Mouse (Mus musculus): ENCODE data around the gene Coq9. TPM values are rescaled to one million over a fixed set of nuclear protein-coding genes. Genes with fewer than 3 reads are reported as not detected.

Coq9 gene
- total and polyA plus RNA-seq, 3 experiments: 48.5 to 82.2 (median 68.8) TPM

- dilution Hi-C loops (cut with MboI; ENCODE audit: extremely low pct_ligation_motif_present, extremely low pct_unique_long_range_greater_than_20kb, low sequenced_read_pairs) (no loop called here), in situ Hi-C loops (cut with MboI; ENCODE audit: low pct_ligation_motif_present, low pct_unique_long_range_greater_than_20kb, low sequenced_read_pairs) (no loop called here)
- peaks cover 17% of the 10 kb centered on the region for H3K27me3 ChIP-seq (replicated peaks)
- H3K36me3 ChIP-seq (replicated peaks in 1 of 2; ENCODE audit: control insufficient read depth in 1 of 2, insufficient read depth in 1 of 2, low read length in 1 of 2): no peaks in the 10 kb centered on the region
- H3K9me3 ChIP-seq (replicated peaks; ENCODE audit: low read length): no peaks in the 10 kb centered on the region
- peak overlapping the region; percentile 89 for H3K4me2 ChIP-seq (ENCODE audit: insufficient read depth, low read depth, poor library complexity, severe bottlenecking)
- DNase-seq (ENCODE audit: extremely low read depth): no peak
- H3K4me1 ChIP-seq (ENCODE audit: control insufficient read depth in 1 of 2, insufficient read depth in 2 of 2): peaks cover 8 to 36% of the 10 kb centered on the region in 2 experiments; a peak in 2 of 4 replicates
- peak overlapping the region; percentile 29 to 55 (median 53) for H3K4me3 ChIP-seq (replicated peaks in 1 of 3; ENCODE audit: low read depth in 2 of 3, low read length in 2 of 3, poor library complexity in 1 of 3)
- no peaks in the 10 kb centered on the region for H3K79me2 ChIP-seq (replicated peaks; ENCODE audit: control insufficient read depth, extremely low read depth, insufficient read depth, poor library complexity, severe bottlenecking)
- no peak overlapping the region for H3K27ac ChIP-seq (ENCODE audit: insufficient read depth, low read depth)
- no peak for TF ChIP-seq ZNF384 (IDR thresholded peaks at IDR 0.05; ENCODE audit: low read depth, low read length)
- peak overlapping the region; percentile 50 for H3K9ac ChIP-seq (ENCODE audit: insufficient read depth, low read depth)
These were observed 37.7 kb downstream of the Coq9 start for GRCm38 (mm10) chr8:94875871-94876150.

- dilution Hi-C loops (cut with MboI; ENCODE audit: extremely low pct_ligation_motif_present, extremely low pct_unique_long_range_greater_than_20kb, low sequenced_read_pairs): no loop called here
- Histone ChIP-seq H3K4me1 (ENCODE audit: control insufficient read depth in 1 of 2, insufficient read depth in 2 of 2) (peaks cover 8 to 36% of the 10 kb centered on the region in 2 experiments; a peak in 2 of 4 replicates), H3K9me3 (replicated peaks; ENCODE audit: low read length) (no peaks in the 10 kb centered on the region), H3K4me3 (replicated peaks in 1 of 3; ENCODE audit: low read depth in 2 of 3, low read length in 2 of 3, poor library complexity in 1 of 3) (peak within 1 kb of the TSS; percentile 29 to 55 (median 53)), H3K27me3 (replicated peaks) (peaks cover 17% of the 10 kb centered on the region), H3K4me2 (ENCODE audit: insufficient read depth, low read depth, poor library complexity, severe bottlenecking) (peak within 1 kb of the TSS; percentile 89), H3K79me2 (replicated peaks; ENCODE audit: control insufficient read depth, extremely low read depth, insufficient read depth, poor library complexity, severe bottlenecking) (no peaks in the 10 kb centered on the region), H3K36me3 (replicated peaks in 1 of 2; ENCODE audit: control insufficient read depth in 1 of 2, insufficient read depth in 1 of 2, low read length in 1 of 2) (no peaks in the 10 kb centered on the region), H3K27ac (ENCODE audit: insufficient read depth, low read depth) (no peak within 1 kb of the TSS), H3K9ac (ENCODE audit: insufficient read depth, low read depth) (peak within 1 kb of the TSS; percentile 50)
- TF ChIP-seq CHD1 (IDR thresholded peaks at IDR 0.05; ENCODE audit: low read depth, low read length): no peak
- no peak for TF ChIP-seq ZMIZ1 (IDR thresholded peaks at IDR 0.05; ENCODE audit: low read depth, low read length)
- no peak for TF ChIP-seq ZC3H11A (IDR thresholded peaks at IDR 0.05; ENCODE audit: low read depth, low read length)
- TF ChIP-seq NRF1 (IDR thresholded peaks at IDR 0.05; ENCODE audit: low read depth, low read length): peak; percentile 47; the same call in 1 of the 2 replicates
- TF ChIP-seq MYC (IDR thresholded peaks at IDR 0.05; ENCODE audit: low read depth, low read length): peak; percentile 67
- TF ChIP-seq JUN (IDR thresholded peaks at IDR 0.05; ENCODE audit: insufficient read depth, low read depth, low read length): no peak
- no peak for TF ChIP-seq CTCF (conservative IDR thresholded peaks at IDR 0.05 in 1 of 2, IDR thresholded peaks at IDR 0.05 in 1 of 2; ENCODE audit: low read depth in 2 of 2, low read length in 2 of 2)
- TF ChIP-seq EP300 (IDR thresholded peaks at IDR 0.05; ENCODE audit: low read length): no peak
- TF ChIP-seq TBP (conservative IDR thresholded peaks at IDR 0.05; ENCODE audit: low read depth, low read length): peak; percentile 36; the same call in 1 of the 2 replicates
- TF ChIP-seq RAD21 (IDR thresholded peaks at IDR 0.05; ENCODE audit: low read depth, low read length): no peak
- no peak for TF ChIP-seq USF2 (conservative IDR thresholded peaks at IDR 0.05; ENCODE audit: low read depth, low read length)
- TF ChIP-seq NELFE (IDR thresholded peaks at IDR 0.05; ENCODE audit: low read depth, low read length): no peak
- TF ChIP-seq SMC3 (IDR thresholded peaks at IDR 0.05; ENCODE audit: low read depth, low read length): no peak
- no peak for TF ChIP-seq PAX5 (IDR thresholded peaks at IDR 0.05; ENCODE audit: low read length)
- no peak for TF ChIP-seq RCOR1 (conservative IDR thresholded peaks at IDR 0.05; ENCODE audit: low read depth, low read length)
- TF ChIP-seq POLR2AphosphoS2 (IDR thresholded peaks at IDR 0.05; ENCODE audit: low read depth, low read length): no peak
- TF ChIP-seq MAX (IDR thresholded peaks at IDR 0.05; ENCODE audit: low read length): peak; percentile 84; the same call in 1 of the 2 replicates
- no peak for TF ChIP-seq MAFK (IDR thresholded peaks at IDR 0.05; ENCODE audit: insufficient replicate concordance, low read length)
- TF ChIP-seq IRF4 (IDR thresholded peaks at IDR 0.05; ENCODE audit: low read depth, low read length): no peak
- no peak for TF ChIP-seq USF1 (IDR thresholded peaks at IDR 0.05; ENCODE audit: low read depth, low read length)
- no peak; the same call in 1 of the 2 replicates for TF ChIP-seq TCF12 (IDR thresholded peaks at IDR 0.05; ENCODE audit: low read depth, low read length)
- no peak for TF ChIP-seq ZKSCAN1 (IDR thresholded peaks at IDR 0.05; ENCODE audit: borderline replicate concordance, low read depth, low read length)
- peak; percentile 16; the same call in 1 of the 2 replicates for TF ChIP-seq POLR2A (IDR thresholded peaks at IDR 0.05; ENCODE audit: low read depth, low read length)
- TF ChIP-seq ELF1 (IDR thresholded peaks at IDR 0.05; ENCODE audit: low read depth, low read length): no peak
- no peak for TF ChIP-seq GABPA (IDR thresholded peaks at IDR 0.05; ENCODE audit: insufficient replicate concordance, low read depth, low read length)
- peak; percentile 81; the same call in 1 of the 2 replicates for TF ChIP-seq MXI1 (IDR thresholded peaks at IDR 0.05; ENCODE audit: low read depth, low read length)
- in situ Hi-C loops (cut with MboI; ENCODE audit: low pct_ligation_motif_present, low pct_unique_long_range_greater_than_20kb, low sequenced_read_pairs): no loop called here
- DNase-seq (ENCODE audit: extremely low read depth): peak; percentile 78
These were observed 38.1 kb downstream of the Coq9 start, which contains the start of gene Dok4 for GRCm38 (mm10) chr8:94876197-94876730. Gene Dok4 (minus strand): TSS chr8:94876330.

Measured in CH12.LX (cell line).